Mouse (Mus musculus) left cerebral cortex, adult 2 months (tissue): ENCODE measurements at regions not wholly inside any gene's neighbourhood (a gene's known extent, or its start where the extent isn't known, plus 50 kb on each side); places are given as distances from the start of the nearest gene placed in this dataset.

Experiments used
- DNase-seq, 2 experiments: peaks; one replicate each; pipeline ENCODE4 v3.0.0; 2021 to 2022; ENCODE audit warnings: low spot score in 2 of 2, mixed read lengths in 1 of 2; ENCODE audit errors: extremely low spot score in 1 of 2
- H3K27ac ChIP-seq: fragments of 200-600 bp; 2 replicates; pipeline ENCODE4 v1.8.1; 2022
- H3K4me3 ChIP-seq: fragments of 200-600 bp; 2 replicates; pipeline ENCODE4 v1.8.1; 2022
- CTCF ChIP-seq: fragments of 200-600 bp; IDR thresholded peaks from 2 replicates; pipeline ENCODE4 v1.8.1; 2022; ENCODE audit warnings: antibody characterized with exemption, mild to moderate bottlenecking, moderate library complexity
- intact Hi-C: fragments of 180-260 bp; cut with DNase I; formaldehyde crosslinking; loops from one replicate; pipeline ENCODE4 v1.15.1; 2025

- intact Hi-C loops: no loop called here
- TF ChIP-seq CTCF: no peak
- no peak for DNase-seq
- Histone ChIP-seq H3K4me3 (no peak overlapping the region), H3K27ac (no peak overlapping the region)
Observed at GRCm38 (mm10) chr16:76546632-76547031, 173.0 kb upstream of the Nrip1 start.

GRCm38 (mm10) chr16:76545942-76546341, 172.3 kb upstream of the Nrip1 start:
- intact Hi-C loops: no loop called here
- DNase-seq: no peak
- H3K27ac ChIP-seq: no peak overlapping the region
- TF ChIP-seq CTCF: no peak
- H3K4me3 ChIP-seq: no peak overlapping the region

GRCm38 (mm10) chr16:76544972-76545371, 171.3 kb upstream of the Nrip1 start:
- no peak overlapping the region for H3K27ac ChIP-seq
- no peak overlapping the region for H3K4me3 ChIP-seq
- no peak for TF ChIP-seq CTCF
- DNase-seq: no peak
- intact Hi-C loops: no loop called here

- H3K27ac ChIP-seq: no peak overlapping the region
- DNase-seq: no peak
- intact Hi-C loops: no loop called here
- TF ChIP-seq CTCF: no peak
- H3K4me3 ChIP-seq: no peak overlapping the region
Observed at GRCm38 (mm10) chr16:76540964-76541363, 167.3 kb upstream of the Nrip1 start.

- intact Hi-C loops: no loop called here
- Histone ChIP-seq H3K4me3 (no peak overlapping the region), H3K27ac (no peak overlapping the region)
- DNase-seq: no peak
- no peak for TF ChIP-seq CTCF
Observed at GRCm38 (mm10) chr16:76540328-76540923, 166.8 kb upstream of the Nrip1 start.

GRCm38 (mm10) chr16:76539669-76540068, 166.0 kb upstream of the Nrip1 start:
- no peak for DNase-seq
- intact Hi-C loops: no loop called here
- Histone ChIP-seq H3K27ac (no peak overlapping the region), H3K4me3 (no peak overlapping the region)
- TF ChIP-seq CTCF: no peak

GRCm38 (mm10) chr16:76537871-76538270, 164.2 kb upstream of the Nrip1 start:
- Histone ChIP-seq H3K4me3 (no peak overlapping the region), H3K27ac (no peak overlapping the region)
- DNase-seq: no peak
- intact Hi-C loops: no loop called here
- no peak for TF ChIP-seq CTCF

GRCm38 (mm10) chr16:76532928-76533217, 159.2 kb upstream of the Nrip1 start:
- intact Hi-C loops: no loop called here
- no peak overlapping the region for H3K27ac ChIP-seq
- no peak overlapping the region for H3K4me3 ChIP-seq
- TF ChIP-seq CTCF: no peak
- DNase-seq: no peak

GRCm38 (mm10) chr16:76532142-76532927, 158.7 kb upstream of the Nrip1 start:
- TF ChIP-seq CTCF: no peak
- Histone ChIP-seq H3K27ac (no peak overlapping the region), H3K4me3 (no peak overlapping the region)
- DNase-seq: no peak
- intact Hi-C loops: no loop called here

GRCm38 (mm10) chr16:76530886-76531285, 157.3 kb upstream of the Nrip1 start:
- no peak overlapping the region for H3K4me3 ChIP-seq
- intact Hi-C loops: no loop called here
- no peak overlapping the region for H3K27ac ChIP-seq
- TF ChIP-seq CTCF: no peak
- no peak for DNase-seq

GRCm38 (mm10) chr16:76529613-76530012, 156.0 kb upstream of the Nrip1 start:
- TF ChIP-seq CTCF: no peak
- DNase-seq: no peak
- H3K4me3 ChIP-seq: no peak overlapping the region
- H3K27ac ChIP-seq: no peak overlapping the region
- intact Hi-C loops: no loop called here

GRCm38 (mm10) chr16:76527106-76527949, 153.7 kb upstream of the Nrip1 start:
- TF ChIP-seq CTCF: no peak
- Histone ChIP-seq H3K4me3 (no peak overlapping the region), H3K27ac (no peak overlapping the region)
- no peak for DNase-seq
- intact Hi-C loops: no loop called here
